Mouse (Mus musculus): ENCODE measurements at regions not wholly inside any gene's neighbourhood (a gene's known extent, or its start where the extent isn't known, plus 50 kb on each side); places are given as distances from the start of the nearest gene placed in this dataset.

GRCm38 (mm10) chr1:35827471-35827870, 240.7 kb upstream of the Hs6st1 start:
- TF ChIP-seq TAL1 (IDR thresholded peaks at IDR 0.05; ENCODE audit: low read length) (no peak), GATA1 (IDR thresholded peaks at IDR 0.05; ENCODE audit: low read length) (no peak)

Measured in erythroblast, embryonic 14.5 days (primary cell).